Mouse (Mus musculus): ENCODE measurements around the gene Neurl4.

DNA sequence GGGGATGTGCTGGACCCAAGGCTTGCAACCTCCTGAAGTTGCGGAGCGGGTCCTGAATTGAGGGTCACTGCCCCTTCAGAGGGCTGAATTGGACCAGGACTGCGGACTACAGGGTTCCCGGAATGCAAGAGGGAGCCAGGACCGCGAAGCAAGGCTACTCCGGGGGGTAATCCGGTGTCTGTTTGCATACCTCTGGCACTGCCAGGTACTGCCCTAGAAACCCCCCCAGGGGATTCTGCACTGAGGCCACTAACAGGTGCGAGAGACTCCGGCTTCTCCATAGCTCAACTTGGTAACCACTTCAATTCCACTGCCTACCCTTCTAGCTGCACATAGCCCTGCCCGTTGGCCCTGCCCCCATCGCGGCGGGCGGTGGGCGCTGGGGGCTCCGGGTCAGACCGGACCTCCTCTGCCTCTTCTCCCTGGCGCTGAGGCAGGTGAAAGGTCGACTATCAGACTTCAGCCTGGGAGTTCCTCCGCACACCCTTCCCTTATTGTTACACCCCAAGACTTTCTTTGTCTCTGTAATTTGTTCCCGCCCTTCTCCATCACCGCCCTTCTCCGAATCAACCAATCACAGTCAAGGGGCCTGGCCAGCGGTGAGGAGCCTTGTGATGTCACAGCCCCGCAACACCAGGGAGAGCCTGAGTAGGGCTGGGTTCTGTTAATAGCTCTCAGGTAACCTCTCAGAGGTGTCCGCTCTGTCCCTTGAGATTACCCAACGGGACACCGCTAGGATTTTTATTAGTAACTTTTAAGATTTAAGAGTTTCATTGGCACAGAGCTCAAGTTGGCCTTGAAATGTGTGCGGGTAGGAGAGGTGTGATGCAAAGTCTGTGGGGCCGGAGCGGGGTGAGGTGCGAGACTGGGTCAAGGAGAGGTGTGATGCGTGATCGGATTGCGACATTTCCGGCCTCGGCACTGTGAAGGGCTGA, at the start of gene Neurl4, which contains the start of gene 2810408A11Rik:
- no peak for TF ChIP-seq TAL1 (IDR thresholded peaks at IDR 0.05; ENCODE audit: low read length)
- TF ChIP-seq GATA1 (IDR thresholded peaks at IDR 0.05; ENCODE audit: low read length) = no peak
